Mouse (Mus musculus): Measurements from ENCODE around the gene Mrpl24. TPM values are rescaled to one million over a fixed set of nuclear protein-coding genes. Genes with fewer than 3 reads are reported as not detected.

Gene Mrpl24
- total RNA-seq (2023), result 169 TPM

GRCm38 (mm10) chr3:87919336-87920108 is at the start of gene Mrpl24:
Gene Mrpl24 (plus strand): TSS chr3:87919506.

GRCm38 (mm10) chr3:87885281-87886003 is 33.9 kb upstream of the Mrpl24 start, which contains the start of gene Prcc:
Gene Prcc (minus strand): TSS chr3:87885608.

DNA sequence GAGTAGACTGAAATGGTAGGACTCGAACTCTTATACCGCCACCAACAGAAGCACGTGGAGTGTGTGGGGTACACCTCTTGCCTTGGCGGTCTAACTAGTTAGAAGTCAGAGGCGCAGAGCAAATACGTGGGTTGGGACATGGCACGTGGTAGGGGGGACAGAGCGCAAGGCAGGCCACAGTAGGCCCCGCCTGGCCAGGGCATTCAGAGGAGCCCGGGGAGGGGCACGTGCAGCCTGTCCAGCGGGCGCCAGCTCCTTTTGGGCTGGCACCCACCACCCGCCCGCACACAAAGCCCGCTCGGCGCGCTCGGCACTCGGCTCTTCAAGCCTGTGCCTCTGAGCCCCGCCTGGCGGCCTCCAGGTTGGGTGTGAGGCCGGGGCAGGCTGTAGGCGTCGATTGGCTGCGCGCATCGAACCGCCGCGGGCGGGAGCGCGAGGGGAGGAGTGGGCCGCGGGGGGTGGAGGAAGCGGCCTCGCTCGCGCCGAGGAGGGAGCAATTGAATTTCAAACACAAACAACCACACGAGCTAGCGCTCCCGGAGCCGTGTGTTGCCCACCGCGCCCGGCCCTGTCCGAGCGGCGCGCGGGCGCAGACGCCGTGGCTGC is 13.3 kb upstream of the Mrpl24 start, which contains the start of gene Hdgf:
Hdgf (plus strand) TSS at position 442 of the 606 bp plus-strand sequence.

DNA sequence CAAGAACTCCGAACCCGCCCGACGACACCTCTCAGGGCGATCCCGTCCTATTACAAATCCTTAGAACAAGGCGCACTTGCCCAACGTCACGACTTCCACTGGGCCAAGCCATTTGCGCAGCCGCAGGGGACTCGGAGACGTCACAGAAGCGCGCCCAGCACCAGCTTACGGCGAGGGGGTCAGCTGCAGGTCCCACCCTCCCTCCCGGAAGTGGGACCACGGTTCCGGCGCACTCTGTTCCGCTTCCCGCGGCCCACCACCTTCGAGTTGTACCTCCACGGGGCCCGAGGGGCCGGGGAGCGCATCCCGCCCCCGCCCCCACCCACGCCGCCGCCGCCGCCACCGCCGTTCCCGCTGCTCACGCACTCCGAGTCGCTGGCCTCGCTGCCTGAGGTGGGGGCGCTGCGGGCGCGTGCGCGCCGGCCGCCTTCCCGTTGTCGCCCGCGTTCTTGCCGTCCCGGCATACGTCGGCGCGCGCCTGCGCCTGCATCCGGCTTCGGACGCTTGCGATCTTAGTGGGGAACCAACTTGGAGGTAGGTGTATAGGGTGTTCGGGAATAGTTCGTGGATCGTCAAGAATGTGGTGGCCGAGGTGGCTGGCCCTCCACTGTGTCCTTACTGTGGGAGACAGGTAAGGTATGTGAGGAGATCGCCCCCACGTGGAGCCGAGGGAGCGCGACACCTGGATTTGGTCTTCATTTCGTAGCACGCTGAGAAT is 10.9 kb downstream of the Mrpl24 start, which contains the start of the genes Isg20l2 and Rrnad1:
Isg20l2 (plus strand) TSS at position 237 of the 718 bp plus-strand sequence.
Rrnad1 (minus strand) TSS at position 640 of the 718 bp plus-strand sequence.

GRCm38 (mm10) chr3:87948378-87949265 is 29.3 kb downstream of the Mrpl24 start, which contains the start of gene Crabp2:
Gene Crabp2 (plus strand): TSS chr3:87948666.

GRCm38 (mm10) chr3:87970939-87971488 is 51.7 kb downstream of the Mrpl24 start, which contains the start of gene Nes:
Gene Nes (plus strand): TSS chr3:87971078.

Other genes starting within 250 kb of the Mrpl24 start
- gene Lrrc71, start 170.9 kb upstream of the Mrpl24 start, total RNA-seq (2023), result 0.35 TPM
- gene Ntrk1, start 124.3 kb upstream of the Mrpl24 start, total RNA-seq (2023), result not detected
- gene Insrr, start 122.6 kb upstream of the Mrpl24 start, total RNA-seq (2023), result not detected
- gene Pear1, start 95.2 kb upstream of the Mrpl24 start, total RNA-seq (2023), result 23.2 TPM
- 294 TPM for gene Sh2d2a, start 72.8 kb upstream of the Mrpl24 start, total RNA-seq (2023)
- gene Prcc, start 33.9 kb upstream of the Mrpl24 start, total RNA-seq (2023), result 70.6 TPM
- gene Hdgf, start 13.2 kb upstream of the Mrpl24 start, total RNA-seq (2023), result 85.8 TPM
- gene Isg20l2, start 10.8 kb downstream of the Mrpl24 start, total RNA-seq (2023), result 63.4 TPM
- gene Rrnad1, start 11.2 kb downstream of the Mrpl24 start, total RNA-seq (2023), result 32.8 TPM
- gene Crabp2, start 29.2 kb downstream of the Mrpl24 start, total RNA-seq (2023), result 2.3 TPM
- not detected for gene Nes, start 51.6 kb downstream of the Mrpl24 start, total RNA-seq (2023)
- not detected for gene Bcan, start 80.7 kb downstream of the Mrpl24 start, total RNA-seq (2023)
- gene Hapln2, start 108.1 kb downstream of the Mrpl24 start, total RNA-seq (2023), result not detected
- gene Gpatch4, start 123.6 kb downstream of the Mrpl24 start, total RNA-seq (2023), result 27.4 TPM
- gene Naxe, start 139.0 kb downstream of the Mrpl24 start, total RNA-seq (2023), result 23.9 TPM
- gene Ttc24, start 158.8 kb downstream of the Mrpl24 start, total RNA-seq (2023), result not detected
- gene Iqgap3, start 162.5 kb downstream of the Mrpl24 start, total RNA-seq (2023), result 1.2 TPM
- gene Mef2d, start 222.9 kb downstream of the Mrpl24 start, total RNA-seq (2023), result 345 TPM